Mouse (Mus musculus) 416B (cell line): ENCODE measurements around the gene Gabrg1.

Experiments used
- DNase-seq: peaks from one replicate; pipeline ENCODE4 v3.0.0; 2011; ENCODE audit warnings: low read depth

Gene Gabrg1

GRCm38 (mm10) chr5:70842192-70843095 lies at the start of gene Gabrg1:
Gene Gabrg1, minus strand, starts transcription at chr5:70842617.
- DNase-seq: no peak

GRCm38 (mm10) chr5:70884026-70884425 lies 41.6 kb upstream of the Gabrg1 start:
- no peak for DNase-seq

- DNase-seq: no peak
Measured at GRCm38 (mm10) chr5:70870081-70870480, 27.7 kb upstream of the Gabrg1 start.

GRCm38 (mm10) chr5:70843096-70843734 lies 798 bp upstream of the Gabrg1 start:
- DNase-seq: no peak

GRCm38 (mm10) chr5:70818681-70819080 lies 23.7 kb downstream of the Gabrg1 start:
- DNase-seq: peak; percentile 95

GRCm38 (mm10) chr5:70736156-70736555 lies 106.3 kb downstream of the Gabrg1 start:
- peak; percentile 69 for DNase-seq

GRCm38 (mm10) chr5:70704361-70704760 lies 138.1 kb downstream of the Gabrg1 start:
- DNase-seq: peak; percentile 91
